Mouse (Mus musculus): Measurements from ENCODE around the gene Chrm5. TPM values are rescaled to one million over a fixed set of nuclear protein-coding genes. Genes with fewer than 3 reads are reported as not detected.

Chrm5 gene
- polyA plus RNA-seq, 1 experiment: not detected

DNA sequence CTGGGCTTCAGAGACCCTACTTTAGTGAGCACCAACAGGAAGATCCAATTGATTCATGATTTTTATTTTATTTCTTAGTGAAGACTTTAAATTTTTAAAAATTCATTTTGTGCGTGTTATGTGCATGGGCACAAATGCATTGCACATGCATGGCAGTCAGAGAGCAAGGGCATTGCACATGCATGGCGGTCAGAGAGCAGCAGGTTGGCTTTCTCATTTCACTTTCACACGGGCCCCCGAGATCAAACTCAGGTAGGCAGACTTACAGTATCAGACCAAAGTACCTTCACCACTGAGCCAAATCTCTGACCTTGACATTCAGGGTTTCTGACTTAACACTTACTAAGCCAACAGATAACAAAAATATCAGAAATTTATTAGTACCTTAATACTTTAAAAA is 50.9 kb downstream of the Chrm5 start:
- no peaks in the 10 kb centered on the region for H3K4me1 ChIP-seq (ENCODE audit: control insufficient read depth, insufficient read depth, low read length)
- no peak overlapping the region for H3K27ac ChIP-seq (ENCODE audit: control insufficient read depth, insufficient read depth, low read depth, low read length, poor library complexity)
- no peak overlapping the region for H3K4me3 ChIP-seq (replicated peaks; ENCODE audit: control insufficient read depth, low read depth, low read length)
- no peak for TF ChIP-seq POLR2A (IDR thresholded peaks at IDR 0.05; ENCODE audit: borderline replicate concordance, control insufficient read depth, low read depth, low read length)
- WGBS: 85% methylated on average over 4 of the region's 4 CpGs

Other genes with a start within 250 kb of the Chrm5 start
- 26.1 and 28.3 TPM in 2 replicates for gene Lpcat4, start 241.3 kb downstream of the Chrm5 start, polyA plus RNA-seq (2011; ENCODE audit: insufficient read depth, insufficient read length, low replicate concordance, missing spikeins)
- not detected in 2 replicates for gene Nutm1, start 221.5 kb downstream of the Chrm5 start, polyA plus RNA-seq (2011; ENCODE audit: insufficient read depth, insufficient read length, low replicate concordance, missing spikeins)
- gene Nop10, start 218.8 kb downstream of the Chrm5 start, polyA plus RNA-seq (2011; ENCODE audit: insufficient read depth, insufficient read length, low replicate concordance, missing spikeins): 34.5 and 79.9 TPM in 2 replicates
- gene Slc12a6, start 214.9 kb downstream of the Chrm5 start, polyA plus RNA-seq (2011; ENCODE audit: insufficient read depth, insufficient read length, low replicate concordance, missing spikeins): 24.4 and 45.4 TPM in 2 replicates
- gene Gm21985, start 214.5 kb downstream of the Chrm5 start, polyA plus RNA-seq (2011; ENCODE audit: insufficient read depth, insufficient read length, low replicate concordance, missing spikeins): 0.85 TPM in 1 of 2 replicates, not detected in the other
- 9.7 and 14.6 TPM in 2 replicates for gene Emc4, start 112.7 kb downstream of the Chrm5 start, polyA plus RNA-seq (2011; ENCODE audit: insufficient read depth, insufficient read length, low replicate concordance, missing spikeins)
- gene Katnbl1, start 101.6 kb downstream of the Chrm5 start, polyA plus RNA-seq (2011; ENCODE audit: insufficient read depth, insufficient read length, low replicate concordance, missing spikeins): 5.9 and 10.2 TPM in 2 replicates
- gene Emc7, start 25.8 kb downstream of the Chrm5 start, polyA plus RNA-seq (2011; ENCODE audit: insufficient read depth, insufficient read length, low replicate concordance, missing spikeins): 2.9 and 4.7 TPM in 2 replicates
- gene Aven, start 12.2 kb upstream of the Chrm5 start, polyA plus RNA-seq (2011; ENCODE audit: insufficient read depth, insufficient read length, low replicate concordance, missing spikeins): 8.0 and 11.1 TPM in 2 replicates

Measured in bone marrow, adult 2 months (tissue).